Mouse (Mus musculus): ENCODE data around the gene Pip4p1. TPM values are rescaled to one million over a fixed set of nuclear protein-coding genes. Genes with fewer than 3 reads are reported as not detected.
"Not testable (repeated sequence)": the region's sequence is repeated elsewhere in the genome, so short reads cannot be mapped to it uniquely, and the experiment has no call there.

The Pip4p1 gene
- total RNA-seq, 1 experiment, result 19.4 TPM

DNA sequence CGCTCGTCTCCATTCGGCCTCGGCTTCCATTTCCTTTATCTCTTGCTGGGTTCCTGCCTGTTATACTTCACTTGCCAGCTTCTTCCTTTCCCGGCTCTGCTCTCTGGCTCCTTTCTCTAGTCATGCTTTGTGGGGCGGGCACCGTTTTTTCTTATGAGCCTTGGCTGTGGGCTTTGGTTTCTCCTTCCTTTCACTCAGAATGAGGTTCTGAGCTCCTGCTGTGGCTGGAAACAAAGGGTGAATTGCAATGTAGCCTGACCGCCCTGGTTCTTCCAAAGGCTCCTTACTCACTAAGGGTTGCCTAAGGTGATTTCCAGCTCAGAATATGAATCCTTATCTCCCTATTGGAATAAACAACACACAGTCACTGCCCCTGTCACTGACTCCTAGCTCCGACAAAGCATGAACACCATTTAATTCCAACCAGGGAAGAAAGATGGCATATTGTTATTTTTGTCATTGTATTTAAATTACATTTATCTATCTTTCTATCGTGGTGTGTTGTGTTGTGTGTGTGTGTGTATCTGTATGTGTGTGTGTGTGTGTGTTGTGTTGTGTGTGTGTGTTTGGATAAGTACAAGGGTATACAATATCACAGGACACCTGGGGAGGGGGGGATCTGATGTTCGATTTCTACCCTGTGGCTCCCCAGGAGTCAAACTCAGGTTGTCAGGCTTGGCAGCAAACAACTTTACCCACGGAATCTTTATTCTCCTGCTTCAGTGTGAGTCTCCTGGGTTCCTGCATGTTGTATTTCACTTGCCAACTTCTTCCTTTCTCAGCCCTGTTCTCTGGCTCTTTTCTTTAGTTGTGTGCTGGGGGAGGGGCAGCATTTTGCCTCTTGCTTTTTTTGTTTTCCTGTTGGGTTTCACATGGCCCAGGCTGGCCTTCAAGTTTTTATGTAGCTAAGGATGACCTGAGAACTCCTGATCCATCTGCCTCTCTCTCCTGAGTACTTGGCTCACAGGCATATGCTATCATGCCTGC, 39.2 kb upstream of the Pip4p1 start:
- Histone ChIP-seq H3K9me3 (ENCODE audit: control insufficient read depth, insufficient read depth, low read depth, low read length) (no peaks in the 10 kb centered on the region), H3K9ac (ENCODE audit: insufficient read depth, low read depth, low read length, poor library complexity, severe bottlenecking) (no peak overlapping the region), H3K36me3 (ENCODE audit: control insufficient read depth, insufficient read depth, low read length, poor library complexity, severe bottlenecking) (no peaks in the 10 kb centered on the region), H3K27ac (ENCODE audit: insufficient read depth, low read depth, low read length, poor library complexity, severe bottlenecking) (peak overlapping the region; percentile 91; the same call in 1 of the 2 replicates), H3K4me3 (ENCODE audit: insufficient read depth in 1 of 2, low read depth in 1 of 2, low read length in 2 of 2, poor library complexity in 1 of 2, severe bottlenecking in 1 of 2) (no peak overlapping the region), H3K4me1 (ENCODE audit: control insufficient read depth in 2 of 2, insufficient read depth in 2 of 2, low read length in 2 of 2, poor library complexity in 1 of 2) (peaks cover 0 to 8% of the 10 kb centered on the region in 2 experiments; a peak in 1 of 4 replicates)
- peak; percentile 69 for DNase-seq (ENCODE audit: low read depth, low spot score)
- in situ Hi-C loops (cut with MboI; ENCODE audit: low sequenced_read_pairs in 2 of 2, unreplicated experiment in 2 of 2), result no loop called here
- no peak for TF ChIP-seq ZC3H11A (IDR thresholded peaks at IDR 0.05; ENCODE audit: borderline replicate concordance, low read depth, low read length)
- no peak for TF ChIP-seq MAFK (IDR thresholded peaks at IDR 0.05; ENCODE audit: insufficient read depth, low read depth, low read length)
- no peak for TF ChIP-seq HCFC1 (IDR thresholded peaks at IDR 0.05; ENCODE audit: borderline replicate concordance, insufficient read depth, low read length)
- TF ChIP-seq ZNF384 (IDR thresholded peaks at IDR 0.05; ENCODE audit: low read depth, low read length), result peak; percentile 82
- no peak for TF ChIP-seq CHD2 (IDR thresholded peaks at IDR 0.05; ENCODE audit: low read depth, low read length)

DNA sequence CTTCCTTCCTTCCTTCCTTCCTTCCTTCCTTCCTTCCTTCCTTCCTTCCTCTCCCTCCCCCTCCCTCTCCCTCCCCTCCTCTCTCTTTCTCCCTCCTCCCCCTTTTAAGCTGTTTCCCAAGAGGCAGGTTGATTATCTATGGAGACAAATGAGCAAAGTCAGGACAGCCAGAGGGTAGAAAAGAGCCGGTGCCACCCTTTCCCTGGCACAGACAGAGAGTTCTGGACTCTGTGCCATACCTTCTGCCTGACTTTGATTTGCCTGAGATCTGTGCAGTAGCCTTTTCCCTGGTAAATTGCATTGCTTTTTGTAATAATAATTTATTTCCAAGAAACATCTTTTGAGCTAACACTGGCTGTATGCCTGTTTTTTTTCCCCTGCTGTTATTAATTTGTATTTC, 38.4 kb upstream of the Pip4p1 start:
- Histone ChIP-seq H3K9me3 (ENCODE audit: control insufficient read depth, insufficient read depth, low read depth, low read length) (no peaks in the 10 kb centered on the region), H3K36me3 (ENCODE audit: control insufficient read depth, insufficient read depth, low read length, poor library complexity, severe bottlenecking) (peaks cover under 1% of the 10 kb centered on the region), H3K9ac (ENCODE audit: insufficient read depth, low read depth, low read length, poor library complexity, severe bottlenecking) (no peak overlapping the region), H3K27ac (ENCODE audit: insufficient read depth, low read depth, low read length, poor library complexity, severe bottlenecking) (peak overlapping the region; percentile 70; the same call in 1 of the 2 replicates), H3K4me1 (ENCODE audit: control insufficient read depth in 2 of 2, insufficient read depth in 2 of 2, low read length in 2 of 2, poor library complexity in 1 of 2) (peaks cover 0 to 8% of the 10 kb centered on the region in 2 experiments; a peak in 1 of 4 replicates), H3K4me3 (ENCODE audit: insufficient read depth in 1 of 2, low read depth in 1 of 2, low read length in 2 of 2, poor library complexity in 1 of 2, severe bottlenecking in 1 of 2) (no peak overlapping the region)
- TF ChIP-seq CHD2 (IDR thresholded peaks at IDR 0.05; ENCODE audit: low read depth, low read length), result no peak
- no peak for TF ChIP-seq ZC3H11A (IDR thresholded peaks at IDR 0.05; ENCODE audit: borderline replicate concordance, low read depth, low read length)
- TF ChIP-seq HCFC1 (IDR thresholded peaks at IDR 0.05; ENCODE audit: borderline replicate concordance, insufficient read depth, low read length), result no peak
- no peak for TF ChIP-seq ZNF384 (IDR thresholded peaks at IDR 0.05; ENCODE audit: low read depth, low read length)
- no peak for DNase-seq (ENCODE audit: low read depth, low spot score)
- in situ Hi-C loops (cut with MboI; ENCODE audit: low sequenced_read_pairs in 2 of 2, unreplicated experiment in 2 of 2), result no loop called here

DNA sequence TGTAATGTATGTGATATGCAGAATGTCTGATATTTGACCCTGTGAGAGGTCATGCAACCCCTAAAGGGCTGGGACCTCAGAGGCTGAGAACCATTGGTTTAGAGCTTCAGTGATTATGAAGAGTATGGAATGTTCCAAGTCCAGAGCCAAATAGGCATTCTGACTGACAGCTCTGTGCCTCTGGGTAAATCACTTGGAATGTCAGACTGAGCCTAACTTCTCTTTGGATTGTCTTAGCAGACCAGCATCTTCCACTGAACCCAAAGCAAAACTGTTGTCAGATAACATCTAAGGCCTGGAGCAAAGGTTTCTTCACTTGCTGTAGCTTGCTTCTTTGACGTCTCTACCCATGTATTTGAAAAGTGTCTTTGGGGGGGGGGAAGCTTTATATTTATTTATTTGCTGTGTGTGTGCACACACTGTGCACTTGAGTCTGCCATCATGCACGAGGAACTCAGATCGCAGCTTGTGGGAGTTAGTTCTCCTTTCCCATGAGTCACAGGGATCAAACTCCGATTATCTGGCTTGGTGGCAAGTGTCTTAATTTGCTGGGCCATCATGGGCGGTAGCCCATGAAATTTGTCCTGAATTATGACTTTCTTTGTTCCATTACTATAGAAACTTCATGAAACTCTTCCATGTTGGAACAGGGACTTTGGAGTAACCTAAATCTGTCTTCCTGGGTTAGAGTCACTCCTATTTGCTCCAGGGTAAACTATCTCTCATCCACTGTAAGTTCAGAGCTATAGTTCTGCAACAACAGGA, 37.7 kb upstream of the Pip4p1 start:
- TF ChIP-seq MAFK (IDR thresholded peaks at IDR 0.05; ENCODE audit: insufficient read depth, low read depth, low read length), result no peak
- no peak for TF ChIP-seq HCFC1 (IDR thresholded peaks at IDR 0.05; ENCODE audit: borderline replicate concordance, insufficient read depth, low read length)
- no peak for TF ChIP-seq CHD2 (IDR thresholded peaks at IDR 0.05; ENCODE audit: low read depth, low read length)
- no peak for TF ChIP-seq ZC3H11A (IDR thresholded peaks at IDR 0.05; ENCODE audit: borderline replicate concordance, low read depth, low read length)
- TF ChIP-seq ZNF384 (IDR thresholded peaks at IDR 0.05; ENCODE audit: low read depth, low read length), result no peak
- in situ Hi-C loops (cut with MboI; ENCODE audit: low sequenced_read_pairs in 2 of 2, unreplicated experiment in 2 of 2), result no loop called here

DNA sequence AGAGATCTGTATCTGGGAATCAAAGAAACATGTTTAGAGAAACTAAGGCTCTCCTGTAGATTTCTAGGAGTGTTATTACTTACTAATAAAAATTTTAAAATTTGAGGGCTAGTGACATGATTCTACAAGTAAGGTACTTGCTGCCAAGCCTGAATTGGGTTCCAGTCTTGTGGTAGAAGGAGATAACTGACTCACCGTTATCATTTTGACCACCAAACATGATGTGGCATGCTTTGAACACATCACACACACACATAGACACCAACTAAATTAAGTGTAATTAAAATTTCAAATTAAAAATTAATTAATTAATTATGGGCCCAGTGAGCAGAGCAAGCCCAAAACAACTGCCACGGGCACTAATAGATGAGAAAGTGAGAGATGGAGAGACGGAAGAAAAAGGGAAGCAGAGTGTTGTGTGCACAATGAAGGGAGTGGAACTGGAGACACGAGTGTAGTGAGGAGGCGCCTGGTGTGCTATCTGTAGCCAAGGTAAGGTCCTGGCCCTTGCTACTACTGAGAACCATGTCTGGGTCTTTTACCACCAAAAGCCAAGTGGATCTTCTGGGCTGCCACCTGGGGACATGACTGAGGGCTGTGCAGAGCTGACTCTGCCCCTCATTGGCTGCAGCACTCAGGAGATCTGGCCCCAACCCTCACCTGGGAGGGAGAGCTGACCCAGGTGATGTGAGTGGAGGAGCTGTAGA, 27.8 kb upstream of the Pip4p1 start:
- H3K4me1 ChIP-seq (ENCODE audit: control insufficient read depth in 2 of 2, insufficient read depth in 2 of 2, low read length in 2 of 2, poor library complexity in 1 of 2); H3K4me3 ChIP-seq (ENCODE audit: insufficient read depth in 1 of 2, low read depth in 1 of 2, low read length in 2 of 2, poor library complexity in 1 of 2, severe bottlenecking in 1 of 2); H3K9ac ChIP-seq (ENCODE audit: insufficient read depth, low read depth, low read length, poor library complexity, severe bottlenecking); in situ Hi-C loops (cut with MboI; ENCODE audit: low sequenced_read_pairs in 2 of 2, unreplicated experiment in 2 of 2); H3K27ac ChIP-seq (ENCODE audit: insufficient read depth, low read depth, low read length, poor library complexity, severe bottlenecking); DNase-seq (ENCODE audit: low read depth, low spot score); H3K9me3 ChIP-seq (ENCODE audit: control insufficient read depth, insufficient read depth, low read depth, low read length): not testable (repeated sequence)
- peaks cover 11% of the 10 kb centered on the region for H3K36me3 ChIP-seq (ENCODE audit: control insufficient read depth, insufficient read depth, low read length, poor library complexity, severe bottlenecking)

More for the DNA sequence above, 37.7 kb upstream of the Pip4p1 start:
- H3K4me1 ChIP-seq (ENCODE audit: control insufficient read depth in 2 of 2, insufficient read depth in 2 of 2, low read length in 2 of 2, poor library complexity in 1 of 2), result peaks cover 0 to 8% of the 10 kb centered on the region in 2 experiments; a peak in 1 of 4 replicates
- no peak overlapping the region for H3K4me3 ChIP-seq (ENCODE audit: insufficient read depth in 1 of 2, low read depth in 1 of 2, low read length in 2 of 2, poor library complexity in 1 of 2, severe bottlenecking in 1 of 2)
- no peak for DNase-seq (ENCODE audit: low read depth, low spot score)
- H3K36me3 ChIP-seq (ENCODE audit: control insufficient read depth, insufficient read depth, low read length, poor library complexity, severe bottlenecking), result peaks cover 5% of the 10 kb centered on the region
- H3K9me3 ChIP-seq (ENCODE audit: control insufficient read depth, insufficient read depth, low read depth, low read length), result no peaks in the 10 kb centered on the region
- no peak overlapping the region for H3K9ac ChIP-seq (ENCODE audit: insufficient read depth, low read depth, low read length, poor library complexity, severe bottlenecking)
- H3K27ac ChIP-seq (ENCODE audit: insufficient read depth, low read depth, low read length, poor library complexity, severe bottlenecking), result no peak overlapping the region

DNA sequence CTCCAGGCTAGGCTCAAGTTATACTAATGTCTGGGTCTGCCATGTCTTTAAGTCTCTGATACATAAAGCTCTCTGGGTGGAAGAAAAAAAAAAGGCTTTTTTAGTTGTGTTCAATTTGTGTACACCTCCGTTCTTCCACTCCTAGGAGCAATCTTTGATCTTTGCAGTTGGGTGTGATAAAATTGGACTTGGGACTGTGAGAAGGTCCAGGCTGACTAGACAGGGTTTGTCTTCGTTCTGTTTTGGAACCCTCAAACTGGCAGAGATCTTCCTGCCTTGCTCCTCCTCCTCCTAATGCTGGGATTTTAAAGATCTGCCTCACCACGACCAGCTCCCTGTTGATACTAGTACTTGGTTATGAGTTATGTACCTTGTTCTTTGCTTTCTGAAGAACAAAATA, 26.5 kb upstream of the Pip4p1 start:
- H3K4me1 ChIP-seq (ENCODE audit: control insufficient read depth in 2 of 2, insufficient read depth in 2 of 2, low read length in 2 of 2, poor library complexity in 1 of 2); H3K9ac ChIP-seq (ENCODE audit: insufficient read depth, low read depth, low read length, poor library complexity, severe bottlenecking); H3K9me3 ChIP-seq (ENCODE audit: control insufficient read depth, insufficient read depth, low read depth, low read length); H3K4me3 ChIP-seq (ENCODE audit: insufficient read depth in 1 of 2, low read depth in 1 of 2, low read length in 2 of 2, poor library complexity in 1 of 2, severe bottlenecking in 1 of 2); DNase-seq (ENCODE audit: low read depth, low spot score); H3K27ac ChIP-seq (ENCODE audit: insufficient read depth, low read depth, low read length, poor library complexity, severe bottlenecking); in situ Hi-C loops (cut with MboI; ENCODE audit: low sequenced_read_pairs in 2 of 2, unreplicated experiment in 2 of 2): not testable (repeated sequence)
- H3K36me3 ChIP-seq (ENCODE audit: control insufficient read depth, insufficient read depth, low read length, poor library complexity, severe bottlenecking), result peaks cover 11% of the 10 kb centered on the region

DNA sequence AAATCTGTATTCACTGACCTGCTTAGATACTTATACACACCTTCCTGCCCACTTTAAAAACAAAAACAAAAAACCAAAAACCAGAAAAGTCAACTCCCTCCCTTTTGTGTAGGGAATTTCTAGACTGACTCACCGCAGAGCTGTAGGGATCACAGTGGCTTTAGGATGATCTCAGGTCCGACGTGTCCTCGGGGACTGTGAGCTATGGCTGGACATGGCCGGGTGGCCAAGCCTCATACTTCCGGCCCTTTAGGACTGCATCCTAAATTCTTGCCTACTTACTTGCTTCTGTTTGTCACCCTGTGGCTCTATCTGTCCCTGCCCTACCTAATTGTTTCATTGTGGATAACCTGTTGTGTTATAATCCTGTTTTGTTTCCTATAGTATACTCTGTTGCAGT, 26.1 kb upstream of the Pip4p1 start:
- H3K9me3 ChIP-seq (ENCODE audit: control insufficient read depth, insufficient read depth, low read depth, low read length); H3K27ac ChIP-seq (ENCODE audit: insufficient read depth, low read depth, low read length, poor library complexity, severe bottlenecking); DNase-seq (ENCODE audit: low read depth, low spot score); H3K4me1 ChIP-seq (ENCODE audit: control insufficient read depth in 2 of 2, insufficient read depth in 2 of 2, low read length in 2 of 2, poor library complexity in 1 of 2); in situ Hi-C loops (cut with MboI; ENCODE audit: low sequenced_read_pairs in 2 of 2, unreplicated experiment in 2 of 2): not testable (repeated sequence)
- H3K9ac ChIP-seq (ENCODE audit: insufficient read depth, low read depth, low read length, poor library complexity, severe bottlenecking), result peak overlapping the region; percentile 63; the same call in 1 of the 2 replicates
- H3K36me3 ChIP-seq (ENCODE audit: control insufficient read depth, insufficient read depth, low read length, poor library complexity, severe bottlenecking), result peaks cover 11% of the 10 kb centered on the region
- peak overlapping the region in 1 of 2 experiments; percentile 57; a peak in 2 of 4 replicates for H3K4me3 ChIP-seq (ENCODE audit: insufficient read depth in 1 of 2, low read depth in 1 of 2, low read length in 2 of 2, poor library complexity in 1 of 2, severe bottlenecking in 1 of 2)
